Mouse (Mus musculus) megakaryocyte, embryonic 14.5 days (primary cell): Measurements from ENCODE around the gene F10.

Experiments used
- FLI1 ChIP-seq: IDR thresholded peaks from 2 replicates; pipeline ENCODE4 v1.6.1; 2012; ENCODE audit warnings: low read length, inconsistent platforms, mixed read lengths
- GATA1 ChIP-seq: IDR thresholded peaks from 3 replicates; pipeline ENCODE4 v1.6.1; 2012; ENCODE audit warnings: mixed read lengths, low read length, inconsistent platforms, borderline replicate concordance

DNA sequence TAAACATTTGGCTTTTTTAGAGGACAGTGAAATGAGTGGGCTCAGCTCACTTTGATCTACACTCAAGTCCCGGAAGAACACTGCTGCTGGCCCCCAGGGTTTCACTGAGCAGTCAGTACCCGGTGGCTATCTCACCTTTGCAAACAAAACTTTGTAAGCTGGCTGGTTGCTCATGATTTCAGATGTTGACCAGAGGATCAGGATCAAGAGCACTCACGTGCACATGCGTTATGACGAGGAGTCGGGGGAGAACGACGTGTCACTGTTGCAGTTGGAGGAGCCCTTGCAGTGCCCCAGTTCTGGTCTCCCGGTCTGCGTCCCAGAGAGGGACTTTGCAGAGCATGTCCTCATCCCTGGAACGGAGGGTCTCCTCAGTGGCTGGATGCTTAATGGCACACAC lies 36.1 kb downstream of the F10 start:
- TF ChIP-seq GATA1 (no peak), FLI1 (no peak)
